In genomic region chr3:155510161-155510857, GRCm38 (mm10) we compare ENCODE assay signal across 18 mouse cellular contexts.
"Had no signal": no experiment of that assay in that cellular context is flagged by ENCODE, and none has a peak within 500 bp of the region (broad histone marks: within the 10 kb centered on the region; RNA-seq: fewer than 3 reads in every experiment).

No protein-coding gene starts in this region.

- H3K9me3 ChIP-seq: midbrain, embryonic 10.5 days; midbrain, embryonic 13.5 days; midbrain, embryonic 15.5 days; neural tube, embryonic 13.5 days; neural tube, embryonic 15.5 days had no signal

- H3K27me3 ChIP-seq: midbrain, embryonic 13.5 days; midbrain, embryonic 15.5 days; neural tube, embryonic 13.5 days; neural tube, embryonic 15.5 days had no signal

- ATAC-seq: midbrain, embryonic 13.5 days; midbrain, embryonic 15.5 days had no signal

- H3K4me2 ChIP-seq: lung, embryonic 14.5 days; midbrain, embryonic 13.5 days; midbrain, embryonic 15.5 days; neural tube, embryonic 13.5 days; neural tube, embryonic 15.5 days had no signal

- H3K27ac ChIP-seq: midbrain, embryonic 10.5 days; midbrain, embryonic 13.5 days; midbrain, embryonic 15.5 days; neural tube, embryonic 13.5 days; neural tube, embryonic 15.5 days had no signal

- H3K4me3 ChIP-seq: midbrain, embryonic 10.5 days; midbrain, embryonic 13.5 days; midbrain, embryonic 15.5 days; myocyte; neural tube, embryonic 13.5 days; neural tube, embryonic 15.5 days had no signal

- DNase-seq: lung, adult 18-20 months; lung, embryonic 14.5 days; lung, postnatal 10 days; lung, postnatal 4 days; retina, postnatal 1 day; right cerebral cortex, adult 18-20 months; right cerebral cortex, postnatal 25 days; right cerebral cortex, postnatal 4 days; spleen, adult 18-20 months; thymus, adult 18-20 months; thymus, postnatal 14 days; thymus, postnatal 36 days had no signal

- H3K4me1 ChIP-seq: midbrain, embryonic 10.5 days; midbrain, embryonic 13.5 days; midbrain, embryonic 15.5 days; neural tube, embryonic 13.5 days; neural tube, embryonic 15.5 days had no signal

- H3K9ac ChIP-seq: lung, embryonic 14.5 days; midbrain, embryonic 13.5 days; midbrain, embryonic 15.5 days; neural tube, embryonic 13.5 days; neural tube, embryonic 15.5 days had no signal

- H3K36me3 ChIP-seq: midbrain, embryonic 10.5 days; midbrain, embryonic 13.5 days; midbrain, embryonic 15.5 days; neural tube, embryonic 13.5 days; neural tube, embryonic 15.5 days had no signal
